Mouse (Mus musculus): ENCODE results near the gene Nrcam. TPM values are rescaled to one million over a fixed set of nuclear protein-coding genes. Genes with fewer than 3 reads are reported as not detected.

Nrcam gene
- polyA plus RNA-seq, 1 experiment, result not detected

- Histone ChIP-seq H3K36me3 (ENCODE audit: control insufficient read depth) (peaks cover 48% of the 10 kb centered on the region), H3K9me3 (ENCODE audit: control insufficient read depth, low read length) (no peaks in the 10 kb centered on the region)
Measured at GRCm38 (mm10) chr12:44308221-44308620, 20.5 kb upstream of the Nrcam start.

GRCm38 (mm10) chr12:44315212-44315611 is 13.5 kb upstream of the Nrcam start:
- Histone ChIP-seq H3K4me3 (replicated peaks) (no peak overlapping the region), H3K27me3 (ENCODE audit: control insufficient read depth) (no peaks in the 10 kb centered on the region), H3K9me3 (ENCODE audit: control insufficient read depth, low read length) (no peaks in the 10 kb centered on the region), H3K36me3 (ENCODE audit: control insufficient read depth) (peaks cover 23% of the 10 kb centered on the region), H3K4me1 (ENCODE audit: control insufficient read depth) (no peaks in the 10 kb centered on the region)
- TF ChIP-seq GATA1 (IDR thresholded peaks at IDR 0.05; ENCODE audit: low read length) (no peak), TAL1 (IDR thresholded peaks at IDR 0.05; ENCODE audit: low read length) (no peak)

More at GRCm38 (mm10) chr12:44308221-44308620, 20.5 kb upstream of the Nrcam start:
- TF ChIP-seq GATA1 (IDR thresholded peaks at IDR 0.05; ENCODE audit: low read length) (no peak), TAL1 (IDR thresholded peaks at IDR 0.05; ENCODE audit: low read length) (no peak)
- H3K4me3 ChIP-seq (replicated peaks), result no peak overlapping the region
- H3K4me1 ChIP-seq (ENCODE audit: control insufficient read depth), result no peaks in the 10 kb centered on the region
- H3K27me3 ChIP-seq (ENCODE audit: control insufficient read depth), result no peaks in the 10 kb centered on the region

- H3K36me3 ChIP-seq (ENCODE audit: control insufficient read depth), result no peaks in the 10 kb centered on the region
- H3K9me3 ChIP-seq (ENCODE audit: control insufficient read depth, low read length), result no peaks in the 10 kb centered on the region
- H3K4me3 ChIP-seq (replicated peaks), result no peak overlapping the region
- H3K4me1 ChIP-seq (ENCODE audit: control insufficient read depth), result 0 out of 2 replicates have a peak, but pooled peaks cover 2% of the 10 kb centered on the region
- peaks cover 29% of the 10 kb centered on the region for H3K27me3 ChIP-seq (ENCODE audit: control insufficient read depth)
- TF ChIP-seq GATA1 (IDR thresholded peaks at IDR 0.05; ENCODE audit: low read length) (no peak), TAL1 (IDR thresholded peaks at IDR 0.05; ENCODE audit: low read length) (no peak)
Measured at GRCm38 (mm10) chr12:44325091-44325490, 3.6 kb upstream of the Nrcam start.

- Histone ChIP-seq H3K9me3 (ENCODE audit: control insufficient read depth, low read length) (no peaks in the 10 kb centered on the region), H3K27me3 (ENCODE audit: control insufficient read depth) (peaks cover 44% of the 10 kb centered on the region), H3K4me3 (replicated peaks) (no peak overlapping the region), H3K36me3 (ENCODE audit: control insufficient read depth) (no peaks in the 10 kb centered on the region), H3K4me1 (ENCODE audit: control insufficient read depth) (0 out of 2 replicates have a peak, but pooled peaks cover 2% of the 10 kb centered on the region)
- TF ChIP-seq GATA1 (IDR thresholded peaks at IDR 0.05; ENCODE audit: low read length) (no peak), TAL1 (IDR thresholded peaks at IDR 0.05; ENCODE audit: low read length) (no peak)
Measured at GRCm38 (mm10) chr12:44327452-44327851, 1.2 kb upstream of the Nrcam start.

GRCm38 (mm10) chr12:44329316-44330215 is 881 bp downstream of the Nrcam start:
- 0 out of 2 replicates have a peak, but pooled peaks cover 2% of the 10 kb centered on the region for H3K4me1 ChIP-seq (ENCODE audit: control insufficient read depth)
- TF ChIP-seq GATA1 (IDR thresholded peaks at IDR 0.05; ENCODE audit: low read length) (no peak), TAL1 (IDR thresholded peaks at IDR 0.05; ENCODE audit: low read length) (no peak)
- H3K27me3 ChIP-seq (ENCODE audit: control insufficient read depth), result peaks cover 44% of the 10 kb centered on the region
- no peaks in the 10 kb centered on the region for H3K36me3 ChIP-seq (ENCODE audit: control insufficient read depth)
- H3K4me3 ChIP-seq (replicated peaks), result peak overlapping the region; percentile 43
- H3K9me3 ChIP-seq (ENCODE audit: control insufficient read depth, low read length), result no peaks in the 10 kb centered on the region

GRCm38 (mm10) chr12:44330216-44330719 is 1.6 kb downstream of the Nrcam start:
- Histone ChIP-seq H3K36me3 (ENCODE audit: control insufficient read depth) (no peaks in the 10 kb centered on the region), H3K4me3 (replicated peaks) (no peak overlapping the region), H3K9me3 (ENCODE audit: control insufficient read depth, low read length) (no peaks in the 10 kb centered on the region), H3K27me3 (ENCODE audit: control insufficient read depth) (peaks cover 44% of the 10 kb centered on the region), H3K4me1 (ENCODE audit: control insufficient read depth) (0 out of 2 replicates have a peak, but pooled peaks cover 2% of the 10 kb centered on the region)
- TF ChIP-seq GATA1 (IDR thresholded peaks at IDR 0.05; ENCODE audit: low read length) (no peak), TAL1 (IDR thresholded peaks at IDR 0.05; ENCODE audit: low read length) (no peak)

GRCm38 (mm10) chr12:44337136-44337640 is 8.5 kb downstream of the Nrcam start:
- TF ChIP-seq GATA1 (IDR thresholded peaks at IDR 0.05; ENCODE audit: low read length), result no peak
- TF ChIP-seq TAL1 (IDR thresholded peaks at IDR 0.05; ENCODE audit: low read length), result no peak
- Histone ChIP-seq H3K9me3 (ENCODE audit: control insufficient read depth, low read length) (no peaks in the 10 kb centered on the region), H3K27me3 (ENCODE audit: control insufficient read depth) (no peaks in the 10 kb centered on the region), H3K4me1 (ENCODE audit: control insufficient read depth) (no peaks in the 10 kb centered on the region), H3K36me3 (ENCODE audit: control insufficient read depth) (no peaks in the 10 kb centered on the region), H3K4me3 (replicated peaks) (no peak overlapping the region)

GRCm38 (mm10) chr12:44338195-44338622 is 9.5 kb downstream of the Nrcam start:
- no peaks in the 10 kb centered on the region for H3K36me3 ChIP-seq (ENCODE audit: control insufficient read depth)
- TF ChIP-seq GATA1 (IDR thresholded peaks at IDR 0.05; ENCODE audit: low read length), result no peak
- no peaks in the 10 kb centered on the region for H3K27me3 ChIP-seq (ENCODE audit: control insufficient read depth)
- H3K9me3 ChIP-seq (ENCODE audit: control insufficient read depth, low read length), result no peaks in the 10 kb centered on the region
- H3K4me1 ChIP-seq (ENCODE audit: control insufficient read depth), result no peaks in the 10 kb centered on the region
- H3K4me3 ChIP-seq (replicated peaks), result no peak overlapping the region

- TF ChIP-seq GATA1 (IDR thresholded peaks at IDR 0.05; ENCODE audit: low read length) (no peak), TAL1 (IDR thresholded peaks at IDR 0.05; ENCODE audit: low read length) (no peak)
- Histone ChIP-seq H3K27me3 (ENCODE audit: control insufficient read depth) (no peaks in the 10 kb centered on the region), H3K9me3 (ENCODE audit: control insufficient read depth, low read length) (no peaks in the 10 kb centered on the region), H3K4me3 (replicated peaks) (no peak overlapping the region), H3K4me1 (ENCODE audit: control insufficient read depth) (no peaks in the 10 kb centered on the region), H3K36me3 (ENCODE audit: control insufficient read depth) (no peaks in the 10 kb centered on the region)
Measured at GRCm38 (mm10) chr12:44344075-44344474, 15.4 kb downstream of the Nrcam start.

Measured in erythroblast, embryonic 14.5 days (primary cell).